Mouse (Mus musculus) lung, postnatal 0 days (tissue): ENCODE results near the gene Carmil1.

Experiments used
- CTCF ChIP-seq: IDR thresholded peaks from 2 replicates; pipeline ENCODE4 v1.5.1; 2016; ENCODE audit warnings: antibody characterized with exemption, mild to moderate bottlenecking
- EP300 ChIP-seq: IDR thresholded peaks from 2 replicates; pipeline ENCODE4 v1.6.1; 2016; ENCODE audit warnings: antibody characterized with exemption, mild to moderate bottlenecking, control low read depth

DNA sequence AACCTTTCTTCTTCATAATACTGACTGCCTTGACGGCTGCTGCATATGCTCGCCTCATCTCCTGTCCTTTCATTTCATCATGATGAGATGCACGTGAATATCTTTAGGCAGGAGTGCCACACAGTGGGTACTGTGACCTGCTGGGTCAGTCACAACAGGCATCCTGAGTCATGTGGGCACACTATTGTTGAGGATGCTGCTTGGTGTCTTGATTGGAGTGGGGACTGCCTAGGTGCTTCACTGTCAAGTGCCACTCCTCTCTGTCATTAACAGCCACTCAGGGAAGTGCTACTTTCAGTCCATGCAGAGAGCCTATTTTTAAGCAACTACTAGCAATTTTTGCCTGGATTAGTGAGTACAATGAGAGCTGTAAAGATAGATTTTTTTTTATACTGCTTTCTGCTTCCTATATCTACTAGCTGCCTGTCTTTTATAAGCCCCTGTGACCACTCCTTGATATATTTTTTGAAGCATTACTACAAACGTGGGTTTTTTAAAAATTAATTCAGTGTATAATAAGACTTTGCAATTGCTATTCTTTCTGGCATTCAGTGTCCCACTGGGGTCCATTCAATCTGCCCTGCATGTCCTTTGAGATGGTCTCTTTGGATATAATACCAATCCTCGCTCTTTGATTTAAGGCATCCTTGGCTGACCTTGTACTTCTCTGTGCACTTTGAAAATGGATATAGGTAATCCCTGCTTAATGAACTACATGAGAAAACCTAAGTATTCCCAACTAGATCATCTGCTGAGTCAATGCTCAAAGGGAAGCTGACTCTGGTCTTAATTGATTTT lies 225.3 kb downstream of the Carmil1 start:
- TF ChIP-seq CTCF (no peak), EP300 (no peak)
